Mouse (Mus musculus) CH12.LX (cell line): ENCODE results near the gene Sirt4. TPM values are rescaled to one million over a fixed set of nuclear protein-coding genes. Genes with fewer than 3 reads are reported as not detected.

Experiments used
- DNase-seq: peaks from one replicate; pipeline ENCODE4 v3.0.0-alpha.2; 2013; ENCODE audit errors: extremely low read depth
- H3K27ac ChIP-seq: 2 replicates; pipeline ENCODE4 v1.5.1; 2012; ENCODE audit warnings: low read depth, mild to moderate bottlenecking, control low read depth, moderate library complexity; ENCODE audit not compliant: insufficient read depth
- H3K27me3 ChIP-seq: replicated peaks from 2 replicates; pipeline ENCODE3; 2012; ENCODE audit warnings: inconsistent platforms
- H3K36me3 ChIP-seq, 2 experiments: replicated peaks in 1 of 2; 2 replicates each; pipeline versions ENCODE3 to v1.6.1; 2012; ENCODE audit warnings: inconsistent platforms in 1 of 2, low read length in 1 of 2, mild to moderate bottlenecking in 1 of 2, mixed read lengths in 1 of 2, moderate library complexity in 1 of 2; ENCODE audit not compliant: control insufficient read depth in 1 of 2, insufficient read depth in 1 of 2
- H3K4me1 ChIP-seq, 2 experiments: 2 replicates each; pipeline ENCODE4 v1.6.1; 2012; ENCODE audit warnings: inconsistent platforms in 1 of 2, moderate library complexity in 1 of 2; ENCODE audit not compliant: insufficient read depth in 2 of 2, control insufficient read depth in 1 of 2
- H3K4me2 ChIP-seq: 2 replicates; pipeline ENCODE4 v1.6.1; 2012; ENCODE audit warnings: low read depth, mild to moderate bottlenecking, control low read depth; ENCODE audit not compliant: poor library complexity, insufficient read depth, severe bottlenecking
- H3K4me3 ChIP-seq, 3 experiments: fragments of 150-350 bp in 1 of 3; sonication (generic) in 1 of 3; replicated peaks in 1 of 3; 2 replicates each; pipeline versions ENCODE3 to v1.5.1; 2011 to 2012; ENCODE audit warnings: low read depth in 2 of 3, low read length in 2 of 3, mild to moderate bottlenecking in 2 of 3, moderate library complexity in 2 of 3, control low read depth in 1 of 3, improper control_type of control experiment in 1 of 3, inconsistent platforms in 1 of 3, mixed read lengths in 1 of 3; ENCODE audit not compliant: poor library complexity in 1 of 3
- H3K79me2 ChIP-seq: replicated peaks from 2 replicates; pipeline ENCODE4 v1.6.1; 2012; ENCODE audit warnings: mild to moderate bottlenecking, moderate library complexity; ENCODE audit not compliant: control insufficient read depth, poor library complexity, insufficient read depth, severe bottlenecking; ENCODE audit errors: extremely low read depth
- H3K9ac ChIP-seq: 2 replicates; pipeline ENCODE4 v1.6.1; 2012; ENCODE audit warnings: low read depth, mild to moderate bottlenecking, control low read depth, moderate library complexity; ENCODE audit not compliant: insufficient read depth
- H3K9me3 ChIP-seq: replicated peaks from 2 replicates; pipeline ENCODE3; 2012; ENCODE audit warnings: low read length, inconsistent platforms, mixed read lengths
- BHLHE40 ChIP-seq: IDR thresholded peaks from 2 replicates; pipeline ENCODE4 v1.6.1; 2011; ENCODE audit warnings: mild to moderate bottlenecking, low read depth, low read length, improper control_type of control experiment
- CHD1 ChIP-seq: IDR thresholded peaks from 2 replicates; pipeline ENCODE4 v1.6.1; 2012; ENCODE audit warnings: low read depth, low read length, improper control_type of control experiment, inconsistent platforms
- CHD2 ChIP-seq: IDR thresholded peaks from 2 replicates; pipeline ENCODE4 v1.6.1; 2011; ENCODE audit warnings: low read length, improper control_type of control experiment
- CTCF ChIP-seq, 2 experiments: IDR thresholded peaks in 1 of 2; conservative IDR thresholded peaks in 1 of 2; 2 replicates each; pipeline ENCODE4 v1.5.1; 2011 to 2012; ENCODE audit warnings: low read depth in 2 of 2, low read length in 2 of 2, improper control_type of control experiment in 1 of 2, inconsistent platforms in 1 of 2, mild to moderate bottlenecking in 1 of 2, moderate library complexity in 1 of 2
- ELF1 ChIP-seq: IDR thresholded peaks from 2 replicates; pipeline ENCODE4 v1.6.1; 2014; ENCODE audit warnings: low read depth, mild to moderate bottlenecking, inconsistent platforms, low read length, improper control_type of control experiment
- EP300 ChIP-seq: IDR thresholded peaks from 2 replicates; pipeline ENCODE4 v1.6.1; 2011; ENCODE audit warnings: low read length, improper control_type of control experiment
- ETS1 ChIP-seq: conservative IDR thresholded peaks from 2 replicates; pipeline ENCODE4 v1.6.1; 2012; ENCODE audit warnings: low read depth, mild to moderate bottlenecking, inconsistent platforms, low read length, improper control_type of control experiment, moderate library complexity
- GABPA ChIP-seq: IDR thresholded peaks from 2 replicates; pipeline ENCODE4 v1.6.1; 2012; ENCODE audit warnings: low read depth, low read length, improper control_type of control experiment, inconsistent platforms; ENCODE audit not compliant: insufficient replicate concordance
- HCFC1 ChIP-seq: IDR thresholded peaks from 2 replicates; pipeline ENCODE4 v1.6.1; 2012; ENCODE audit warnings: low read depth, mild to moderate bottlenecking, inconsistent platforms, low read length, improper control_type of control experiment
- IRF4 ChIP-seq: IDR thresholded peaks from 2 replicates; pipeline ENCODE4 v1.6.1; 2014; ENCODE audit warnings: low read depth, mild to moderate bottlenecking, inconsistent platforms, low read length, improper control_type of control experiment
- JUN ChIP-seq: IDR thresholded peaks from 2 replicates; pipeline ENCODE4 v1.6.1; 2011; ENCODE audit warnings: low read depth, mild to moderate bottlenecking, low read length, improper control_type of control experiment, moderate library complexity; ENCODE audit not compliant: insufficient read depth
- KAT2A ChIP-seq: IDR thresholded peaks from 2 replicates; pipeline ENCODE4 v1.6.1; 2012; ENCODE audit warnings: low read length, improper control_type of control experiment, inconsistent platforms; ENCODE audit not compliant: insufficient replicate concordance
- MAFK ChIP-seq: IDR thresholded peaks from 2 replicates; pipeline ENCODE4 v1.6.1; 2011; ENCODE audit warnings: low read length, improper control_type of control experiment; ENCODE audit not compliant: insufficient replicate concordance
- MAX ChIP-seq: IDR thresholded peaks from 2 replicates; pipeline ENCODE4 v1.6.1; 2011; ENCODE audit warnings: low read length, improper control_type of control experiment
- MAZ ChIP-seq: IDR thresholded peaks from 2 replicates; pipeline ENCODE4 v1.6.1; 2012; ENCODE audit warnings: low read depth, mild to moderate bottlenecking, inconsistent platforms, low read length, improper control_type of control experiment, moderate library complexity
- MEF2A ChIP-seq: IDR thresholded peaks from 2 replicates; pipeline ENCODE4 v1.6.1; 2014; ENCODE audit warnings: low read depth, mild to moderate bottlenecking, inconsistent platforms, low read length, improper control_type of control experiment, borderline replicate concordance
- NRF1 ChIP-seq: IDR thresholded peaks from 2 replicates; pipeline ENCODE4 v1.6.1; 2014; ENCODE audit warnings: low read depth, mild to moderate bottlenecking, inconsistent platforms, low read length, improper control_type of control experiment, moderate library complexity
- POLR2A ChIP-seq: IDR thresholded peaks from 2 replicates; pipeline ENCODE4 v1.6.1; 2011; ENCODE audit warnings: low read depth, mild to moderate bottlenecking, improper control_type of control experiment, low read length
- POLR2AphosphoS2 ChIP-seq: IDR thresholded peaks from 2 replicates; pipeline ENCODE4 v1.6.1; 2011; ENCODE audit warnings: low read depth, low read length, improper control_type of control experiment
- RCOR1 ChIP-seq: conservative IDR thresholded peaks from 2 replicates; pipeline ENCODE4 v1.6.1; 2012; ENCODE audit warnings: low read depth, mild to moderate bottlenecking, inconsistent platforms, low read length, improper control_type of control experiment
- SIN3A ChIP-seq: IDR thresholded peaks from 2 replicates; pipeline ENCODE4 v1.6.1; 2012; ENCODE audit warnings: low read length, improper control_type of control experiment, inconsistent platforms
- SMC3 ChIP-seq: IDR thresholded peaks from 2 replicates; pipeline ENCODE4 v1.6.1; 2011; ENCODE audit warnings: low read depth, low read length, improper control_type of control experiment
- TCF12 ChIP-seq: IDR thresholded peaks from 2 replicates; pipeline ENCODE4 v1.6.1; 2014; ENCODE audit warnings: low read depth, mild to moderate bottlenecking, inconsistent platforms, low read length, improper control_type of control experiment
- USF2 ChIP-seq: conservative IDR thresholded peaks from 2 replicates; pipeline ENCODE4 v1.6.1; 2011; ENCODE audit warnings: low read depth, low read length, improper control_type of control experiment
- ZNF384 ChIP-seq: IDR thresholded peaks from 2 replicates; pipeline ENCODE4 v1.6.1; 2012; ENCODE audit warnings: low read depth, low read length, improper control_type of control experiment, inconsistent platforms
- dilution Hi-C: fragments of 300-500 bp; cut with MboI; formaldehyde crosslinking; loops from 2 replicates; pipeline ENCODE4 v1.14.3; 2020; ENCODE audit warnings: low sequenced_read_pairs; ENCODE audit not compliant: extremely low pct_unique_long_range_greater_than_20kb, extremely low pct_ligation_motif_present
- in situ Hi-C: fragments of 300-500 bp; cut with MboI; formaldehyde crosslinking; loops from 3 replicates; pipeline ENCODE4 v1.14.3; 2019; ENCODE audit warnings: low sequenced_read_pairs, low pct_ligation_motif_present, low pct_unique_long_range_greater_than_20kb, mixed read lengths
- polyA plus RNA-seq: library from polyadenylated mRNA; unstranded; fragments of >175 nt; gene quantifications from 2 replicates; pipeline ENCODE4 v1.2.1, GENCODE M21; 2012; ENCODE audit warnings: low read depth; ENCODE audit not compliant: insufficient read length
- total RNA-seq, 2 experiments: library from RNA; depleted of rRNA; stranded (reverse); fragments of 300-350 nt in 1 of 2; fragments of >200 nt in 1 of 2; gene quantifications; 2 replicates each; pipeline ENCODE4 v1.2.3; 2012 to 2014

The Sirt4 gene
- total and polyA plus RNA-seq, 3 experiments, result 10.0 to 18.0 (median 13.3) TPM

- DNase-seq, result no peak
- Histone ChIP-seq H3K27me3 (peaks cover 11% of the 10 kb centered on the region), H3K4me2 (no peak overlapping the region), H3K4me3 (no peak overlapping the region), H3K9ac (no peak overlapping the region), H3K4me1 (peaks cover 2 to 30% of the 10 kb centered on the region in 2 experiments; a peak in 3 of 4 replicates), H3K79me2 (no peaks in the 10 kb centered on the region), H3K9me3 (no peaks in the 10 kb centered on the region), H3K36me3 (no peaks in the 10 kb centered on the region), H3K27ac (no peak overlapping the region)
- in situ Hi-C loops (no loop called here), dilution Hi-C loops (no loop called here)
- TF ChIP-seq RCOR1, result no peak
- TF ChIP-seq CHD1, result no peak
Measured at GRCm38 (mm10) chr5:115493441-115493840, 8.9 kb upstream of the Sirt4 start.

GRCm38 (mm10) chr5:115492711-115493335 lies 8.3 kb upstream of the Sirt4 start:
- in situ Hi-C loops, result no loop called here
- H3K27ac ChIP-seq, result no peak overlapping the region

GRCm38 (mm10) chr5:115491771-115492322 lies 7.3 kb upstream of the Sirt4 start:
- in situ Hi-C loops, result no loop called here
- no peaks in the 10 kb centered on the region for H3K36me3 ChIP-seq
- peak; percentile 76 for DNase-seq
- H3K4me2 ChIP-seq, result peak overlapping the region; percentile 68
- no peaks in the 10 kb centered on the region for H3K79me2 ChIP-seq
- no peak overlapping the region for H3K27ac ChIP-seq
- H3K4me3 ChIP-seq, result peak overlapping the region; percentile 17 to 30 (median 25)
- dilution Hi-C loops, result no loop called here
- peaks cover 2 to 34% of the 10 kb centered on the region in 2 experiments; a peak in 3 of 4 replicates for H3K4me1 ChIP-seq
- H3K27me3 ChIP-seq, result peaks cover 6% of the 10 kb centered on the region
- H3K9me3 ChIP-seq, result no peaks in the 10 kb centered on the region
- H3K9ac ChIP-seq, result no peak overlapping the region
- TF ChIP-seq MAFK (no peak), USF2 (no peak), MAX (peak; percentile 65; the same call in 1 of the 2 replicates), BHLHE40 (peak; percentile 91), ETS1 (peak; percentile 70), GABPA (no peak), CHD2 (no peak), MAZ (no peak), SMC3 (0 out of 2 replicates have a peak, but pooled peaks have one; percentile 5), CTCF (conservative IDR thresholded peaks at IDR 0.05 in 1 of 2, IDR thresholded peaks at IDR 0.05 in 1 of 2; ENCODE audit: low read depth in 2 of 2, low read length in 2 of 2) (no peak), ELF1 (peak; percentile 44), CHD1 (0 out of 2 replicates have a peak, but pooled peaks have one; percentile 46), ZNF384 (no peak), NRF1 (peak; percentile 77), KAT2A (0 out of 2 replicates have a peak, but pooled peaks have one; percentile 46), HCFC1 (peak; percentile 23; the same call in 1 of the 2 replicates), POLR2A (no peak; the same call in 1 of the 2 replicates), IRF4 (peak; percentile 29; the same call in 1 of the 2 replicates)

More at GRCm38 (mm10) chr5:115492711-115493335, 8.3 kb upstream of the Sirt4 start:
- dilution Hi-C loops, result no loop called here
- Histone ChIP-seq H3K27me3 (peaks cover 9% of the 10 kb centered on the region), H3K4me3 (no peak overlapping the region), H3K4me1 (peaks cover 2 to 34% of the 10 kb centered on the region in 2 experiments; a peak in 3 of 4 replicates), H3K9ac (no peak overlapping the region), H3K9me3 (no peaks in the 10 kb centered on the region), H3K79me2 (no peaks in the 10 kb centered on the region), H3K36me3 (no peaks in the 10 kb centered on the region), H3K4me2 (no peak overlapping the region)
- no peak for DNase-seq
- TF ChIP-seq SIN3A, result no peak
- no peak for TF ChIP-seq MEF2A
- no peak for TF ChIP-seq CHD2
- TF ChIP-seq EP300, result no peak
- TF ChIP-seq IRF4, result no peak
- no peak for TF ChIP-seq MAX
- TF ChIP-seq ZNF384, result no peak
- TF ChIP-seq JUN, result no peak
- no peak for TF ChIP-seq RCOR1
- no peak for TF ChIP-seq USF2
- TF ChIP-seq HCFC1, result no peak
- no peak for TF ChIP-seq CHD1
- TF ChIP-seq CTCF (conservative IDR thresholded peaks at IDR 0.05 in 1 of 2, IDR thresholded peaks at IDR 0.05 in 1 of 2; ENCODE audit: low read depth in 2 of 2, low read length in 2 of 2), result no peak
- TF ChIP-seq TCF12, result no peak
- no peak for TF ChIP-seq POLR2AphosphoS2
